Mouse (Mus musculus): ENCODE data around the gene A4gnt. TPM values are rescaled to one million over a fixed set of nuclear protein-coding genes. Genes with fewer than 3 reads are reported as not detected.
A peak's percentile ranks its signal among the peaks of the same experiment; 100 is the strongest.

Gene A4gnt
- polyA plus RNA-seq, 1 experiment from 2014 or later = not detected

DNA sequence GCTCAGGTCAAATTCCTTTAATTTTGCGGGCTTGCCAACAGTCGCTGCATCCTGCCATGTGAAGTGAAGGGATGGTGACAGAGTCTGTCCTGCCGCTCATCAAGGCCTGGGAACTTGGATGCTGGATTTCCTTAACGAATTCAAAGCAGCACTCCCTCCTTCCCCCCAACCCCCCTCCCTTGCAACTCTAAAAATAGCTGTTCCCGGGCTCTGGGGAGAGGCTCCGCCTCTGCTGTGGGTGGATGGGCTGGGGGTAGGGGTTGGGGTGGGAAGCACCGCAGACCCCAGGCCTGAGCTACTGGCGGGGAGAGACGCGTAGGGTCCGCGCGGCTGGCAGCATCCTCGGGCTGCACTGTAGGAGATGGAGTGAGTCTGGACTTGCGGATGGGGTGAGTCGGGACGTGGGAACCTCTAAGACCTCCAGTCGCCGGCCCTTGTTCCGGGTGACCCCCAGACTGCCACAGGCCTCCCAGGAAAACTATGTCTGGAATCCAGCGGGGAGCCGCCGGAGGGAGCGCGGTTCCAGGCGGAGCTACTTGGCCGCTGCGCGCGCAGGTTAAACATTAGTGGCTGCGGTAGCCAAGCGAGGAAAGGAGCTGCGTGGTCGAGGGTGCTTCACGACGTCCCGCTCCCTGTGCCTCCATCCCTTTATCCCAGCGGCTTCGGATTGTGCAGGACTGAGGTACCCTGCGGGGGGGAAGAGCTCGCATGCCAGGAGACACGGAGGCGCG lies 17.1 kb downstream of the A4gnt start, which contains the start of gene Dzip1l:
TSS of gene Dzip1l (plus strand) at position 216 of the 731 bp plus-strand sequence.
- ATAC-seq (ENCODE audit: low read depth) = peak; percentile 91
- under 1% methylated on average over 43 of the region's 44 CpGs for WGBS

DNA sequence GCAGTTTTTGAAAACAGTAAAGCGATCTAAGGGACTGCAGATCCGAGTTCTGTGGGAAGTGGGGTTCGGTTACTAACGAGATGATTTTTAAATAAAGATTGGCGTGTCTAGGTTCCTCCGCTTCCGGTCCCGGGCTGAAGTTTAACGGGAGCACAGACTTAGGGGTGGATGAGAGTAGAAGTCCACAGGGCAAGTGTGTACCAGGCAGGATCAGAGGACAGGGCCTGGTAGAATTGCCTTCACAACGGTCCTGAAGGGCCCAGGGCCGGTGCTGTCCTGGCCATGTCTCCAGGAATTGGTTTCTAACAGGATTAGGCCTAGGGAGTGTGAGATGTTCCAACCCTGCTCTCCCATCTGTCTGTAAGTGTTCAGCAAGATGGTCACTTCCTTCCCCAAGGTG lies 17.8 kb downstream of the A4gnt start:
- Histone ChIP-seq H3K9me3 (ENCODE audit: control insufficient read depth, low read length) (no peaks in the 10 kb centered on the region), H3K4me2 (ENCODE audit: low read depth, low read length) (peak overlapping the region; percentile 61), H3K4me3 (ENCODE audit: low read depth, low read length) (peak overlapping the region; percentile 64), H3K27ac (replicated peaks; ENCODE audit: low read depth, low read length) (peak overlapping the region; percentile 91), H3K9ac (ENCODE audit: low read depth, low read length) (peak overlapping the region; percentile 79), H3K4me1 (ENCODE audit: control insufficient read depth, insufficient read depth, low read length) (0 out of 2 replicates have a peak, but pooled peaks cover 10% of the 10 kb centered on the region), H3K36me3 (ENCODE audit: control insufficient read depth, insufficient read depth, low read length) (peaks cover 22% of the 10 kb centered on the region), H3K27me3 (replicated peaks; ENCODE audit: control insufficient read depth, insufficient read depth, low read length) (no peaks in the 10 kb centered on the region)
- 0% methylated on average over 11 of the region's 11 CpGs for WGBS
- peak; percentile 16 for ATAC-seq (ENCODE audit: low read depth)
- no peak for DNase-seq (ENCODE audit: low spot score)

More for the DNA sequence above, 17.1 kb downstream of the A4gnt start, which contains the start of gene Dzip1l:
- Histone ChIP-seq H3K9ac (ENCODE audit: low read depth, low read length) (peak within 1 kb of the TSS; percentile 79), H3K4me2 (ENCODE audit: low read depth, low read length) (peak within 1 kb of the TSS; percentile 61), H3K9me3 (ENCODE audit: control insufficient read depth, low read length) (no peaks in the 10 kb centered on the region), H3K4me3 (ENCODE audit: low read depth, low read length) (peak within 1 kb of the TSS; percentile 64), H3K4me1 (ENCODE audit: control insufficient read depth, insufficient read depth, low read length) (0 out of 2 replicates have a peak, but pooled peaks cover 10% of the 10 kb centered on the region), H3K36me3 (ENCODE audit: control insufficient read depth, insufficient read depth, low read length) (peaks cover 16% of the 10 kb centered on the region), H3K27ac (replicated peaks; ENCODE audit: low read depth, low read length) (peak within 1 kb of the TSS; percentile 91), H3K27me3 (replicated peaks; ENCODE audit: control insufficient read depth, insufficient read depth, low read length) (no peaks in the 10 kb centered on the region)
- peak; percentile 92 for DNase-seq (ENCODE audit: low spot score)

DNA sequence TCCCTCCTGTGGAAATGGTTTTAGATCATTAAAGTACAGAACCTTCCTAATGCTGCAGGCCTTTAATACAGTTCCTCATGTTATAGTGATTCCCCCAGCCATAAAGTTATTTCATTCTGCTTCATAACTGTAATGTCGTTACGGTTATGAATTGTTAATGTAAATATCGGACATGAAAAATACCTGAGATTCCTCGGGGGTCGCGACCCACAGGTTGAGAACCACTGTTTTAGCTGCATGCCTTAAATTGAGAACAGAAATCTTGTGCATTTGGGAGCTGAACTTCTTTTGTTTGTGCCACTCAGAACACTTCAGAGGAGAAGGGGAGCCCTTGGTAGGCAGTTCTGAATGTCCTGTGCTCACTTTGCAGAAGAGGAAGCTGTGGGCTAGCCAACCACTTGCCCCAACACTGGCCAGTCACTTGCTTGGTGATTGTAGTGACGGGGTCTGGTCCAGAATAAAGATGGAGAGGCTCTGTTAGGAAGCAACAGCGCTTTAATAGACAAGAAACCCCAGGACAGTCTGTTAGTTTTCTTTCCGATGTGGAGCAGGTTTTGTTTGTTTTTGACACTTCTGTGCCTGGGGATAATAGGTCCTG lies 18.3 kb downstream of the A4gnt start:
- no peak for ATAC-seq (ENCODE audit: low read depth)
- peaks cover 28% of the 10 kb centered on the region for H3K36me3 ChIP-seq (ENCODE audit: control insufficient read depth, insufficient read depth, low read length)
- no peaks in the 10 kb centered on the region for H3K9me3 ChIP-seq (ENCODE audit: control insufficient read depth, low read length)
- 0 out of 2 replicates have a peak, but pooled peaks cover 10% of the 10 kb centered on the region for H3K4me1 ChIP-seq (ENCODE audit: control insufficient read depth, insufficient read depth, low read length)
- 40% methylated on average over 9 of the region's 9 CpGs for WGBS
- no peaks in the 10 kb centered on the region for H3K27me3 ChIP-seq (replicated peaks; ENCODE audit: control insufficient read depth, insufficient read depth, low read length)
- peak overlapping the region; percentile 79 for H3K9ac ChIP-seq (ENCODE audit: low read depth, low read length)
- no peak for DNase-seq (ENCODE audit: low spot score)
- H3K4me3 ChIP-seq (ENCODE audit: low read depth, low read length) = peak overlapping the region; percentile 64
- H3K4me2 ChIP-seq (ENCODE audit: low read depth, low read length) = peak overlapping the region; percentile 61
- peak overlapping the region; percentile 91 for H3K27ac ChIP-seq (replicated peaks; ENCODE audit: low read depth, low read length)

DNA sequence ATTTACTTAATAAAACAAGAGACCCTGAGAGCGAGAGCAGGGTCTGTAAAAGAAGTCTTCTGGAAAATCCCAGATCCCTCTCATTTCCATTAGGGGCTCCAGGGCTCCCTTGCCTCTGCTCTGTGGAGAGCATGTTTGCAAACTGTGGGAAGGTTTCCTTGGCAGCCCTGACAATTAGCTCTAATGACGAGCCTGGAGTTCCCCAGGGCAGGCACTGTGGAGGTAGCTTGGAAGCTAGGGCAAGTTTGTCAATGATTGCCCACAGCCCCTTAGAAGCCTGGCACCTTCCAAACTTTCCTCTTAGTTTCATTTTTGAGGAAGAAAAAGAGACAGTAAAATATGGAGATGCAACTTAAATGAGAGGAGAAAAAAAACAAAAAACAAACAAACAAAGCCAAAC lies 19.5 kb downstream of the A4gnt start:
- Histone ChIP-seq H3K4me3 (ENCODE audit: low read depth, low read length) (no peak overlapping the region), H3K4me1 (ENCODE audit: control insufficient read depth, insufficient read depth, low read length) (0 out of 2 replicates have a peak, but pooled peaks cover 10% of the 10 kb centered on the region), H3K27me3 (replicated peaks; ENCODE audit: control insufficient read depth, insufficient read depth, low read length) (no peaks in the 10 kb centered on the region), H3K27ac (replicated peaks; ENCODE audit: low read depth, low read length) (peak overlapping the region; percentile 2; the same call in 1 of the 2 replicates), H3K36me3 (ENCODE audit: control insufficient read depth, insufficient read depth, low read length) (peaks cover 39% of the 10 kb centered on the region), H3K9ac (ENCODE audit: low read depth, low read length) (0 out of 2 replicates have a peak overlapping the region, but pooled peaks have one; percentile 34), H3K9me3 (ENCODE audit: control insufficient read depth, low read length) (no peaks in the 10 kb centered on the region), H3K4me2 (ENCODE audit: low read depth, low read length) (peak overlapping the region; percentile 61)
- 0 out of 2 replicates have a peak, but pooled peaks have one; percentile 50 for ATAC-seq (ENCODE audit: low read depth)
- WGBS = 35% methylated on average over 2 of the region's 2 CpGs
- DNase-seq (ENCODE audit: low spot score) = peak; percentile 54

DNA sequence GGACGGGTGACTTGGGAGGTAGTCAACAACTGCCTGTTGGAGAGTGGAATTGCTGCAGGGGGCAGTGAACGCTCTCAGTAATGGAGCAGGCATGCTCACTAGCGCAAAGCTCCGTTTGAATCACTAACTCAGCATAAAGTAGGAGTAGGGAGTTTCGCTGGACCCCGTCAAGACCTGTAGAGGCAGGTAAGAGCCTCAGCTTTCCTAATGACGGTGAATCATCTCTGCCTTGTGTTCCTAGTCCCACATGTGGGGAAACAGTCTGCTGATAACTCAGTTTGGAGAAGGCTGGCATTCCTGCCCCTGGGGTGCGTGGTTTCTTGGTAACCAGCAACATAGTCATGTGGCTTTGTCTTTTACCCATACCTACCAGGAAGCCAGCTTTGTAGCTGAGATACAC lies 20.0 kb downstream of the A4gnt start:
- Histone ChIP-seq H3K36me3 (ENCODE audit: control insufficient read depth, insufficient read depth, low read length) (peaks cover 43% of the 10 kb centered on the region), H3K4me3 (ENCODE audit: low read depth, low read length) (no peak overlapping the region), H3K9ac (ENCODE audit: low read depth, low read length) (0 out of 2 replicates have a peak overlapping the region, but pooled peaks have one; percentile 34), H3K4me1 (ENCODE audit: control insufficient read depth, insufficient read depth, low read length) (0 out of 2 replicates have a peak, but pooled peaks cover 10% of the 10 kb centered on the region), H3K9me3 (ENCODE audit: control insufficient read depth, low read length) (no peaks in the 10 kb centered on the region), H3K27ac (replicated peaks; ENCODE audit: low read depth, low read length) (peak overlapping the region; percentile 2; the same call in 1 of the 2 replicates), H3K27me3 (replicated peaks; ENCODE audit: control insufficient read depth, insufficient read depth, low read length) (no peaks in the 10 kb centered on the region), H3K4me2 (ENCODE audit: low read depth, low read length) (peak overlapping the region; percentile 61)
- WGBS = 40% methylated on average over 8 of the region's 8 CpGs
- DNase-seq (ENCODE audit: low spot score) (peak; percentile 62), ATAC-seq (ENCODE audit: low read depth) (peak; percentile 35; the same call in 1 of the 2 replicates)

DNA sequence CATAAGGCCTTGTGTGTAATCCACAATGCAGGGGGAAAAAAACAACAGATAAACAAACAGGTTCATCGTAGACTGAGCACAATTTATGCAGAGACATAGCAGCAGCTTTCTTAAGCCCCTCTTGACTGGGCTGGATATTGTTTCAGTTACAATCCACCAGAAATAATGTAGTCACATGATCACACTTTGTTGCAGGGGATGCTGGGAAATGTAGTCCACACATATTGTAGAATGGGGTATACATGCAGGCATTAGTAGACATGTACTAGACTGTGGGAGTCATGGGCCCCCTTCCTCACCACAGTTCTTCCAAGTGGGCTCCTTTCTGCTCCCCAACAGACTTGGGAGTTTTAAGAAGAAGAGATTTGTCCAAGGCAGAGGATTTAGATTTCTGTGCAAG lies 24.5 kb downstream of the A4gnt start:
- no peak overlapping the region for H3K4me2 ChIP-seq (ENCODE audit: low read depth, low read length)
- H3K27ac ChIP-seq (replicated peaks; ENCODE audit: low read depth, low read length) = no peak overlapping the region
- peaks cover 72% of the 10 kb centered on the region for H3K36me3 ChIP-seq (ENCODE audit: control insufficient read depth, insufficient read depth, low read length)
- no peak overlapping the region for H3K4me3 ChIP-seq (ENCODE audit: low read depth, low read length)
- DNase-seq (ENCODE audit: low spot score) (no peak), ATAC-seq (ENCODE audit: low read depth) (no peak)
- WGBS = 73% methylated on average over 1 of the region's 1 CpGs
- H3K9me3 ChIP-seq (ENCODE audit: control insufficient read depth, low read length) = no peaks in the 10 kb centered on the region
- H3K4me1 ChIP-seq (ENCODE audit: control insufficient read depth, insufficient read depth, low read length) = 0 out of 2 replicates have a peak, but pooled peaks cover 7% of the 10 kb centered on the region
- H3K27me3 ChIP-seq (replicated peaks; ENCODE audit: control insufficient read depth, insufficient read depth, low read length) = no peaks in the 10 kb centered on the region
- no peak overlapping the region for H3K9ac ChIP-seq (ENCODE audit: low read depth, low read length)

DNA sequence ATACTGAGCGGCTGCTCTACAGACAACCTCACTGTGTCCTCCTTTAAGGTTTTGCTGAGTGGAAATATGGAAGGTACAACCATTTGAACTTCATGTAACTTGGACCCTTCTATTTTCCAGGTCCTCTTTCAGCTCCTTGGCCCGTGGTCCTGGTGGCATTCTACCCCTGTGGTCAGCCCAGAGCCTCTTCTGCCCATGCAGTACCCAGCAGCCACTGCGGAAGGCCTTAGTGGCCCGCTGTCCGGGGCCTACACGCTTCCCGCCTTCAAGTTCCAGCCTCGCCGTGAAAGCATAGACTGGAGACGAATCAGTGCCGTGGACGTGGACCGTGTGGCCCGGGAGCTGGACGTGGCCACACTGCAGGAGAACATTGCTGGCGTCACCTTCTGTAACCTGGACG lies 24.9 kb downstream of the A4gnt start:
- H3K9ac ChIP-seq (ENCODE audit: low read depth, low read length) = no peak overlapping the region
- ATAC-seq (ENCODE audit: low read depth) (no peak), DNase-seq (ENCODE audit: low spot score) (no peak)
- no peak overlapping the region for H3K27ac ChIP-seq (replicated peaks; ENCODE audit: low read depth, low read length)
- H3K4me3 ChIP-seq (ENCODE audit: low read depth, low read length) = no peak overlapping the region
- 0 out of 2 replicates have a peak, but pooled peaks cover 5% of the 10 kb centered on the region for H3K4me1 ChIP-seq (ENCODE audit: control insufficient read depth, insufficient read depth, low read length)
- H3K4me2 ChIP-seq (ENCODE audit: low read depth, low read length) = no peak overlapping the region
- no peaks in the 10 kb centered on the region for H3K9me3 ChIP-seq (ENCODE audit: control insufficient read depth, low read length)
- no peaks in the 10 kb centered on the region for H3K27me3 ChIP-seq (replicated peaks; ENCODE audit: control insufficient read depth, insufficient read depth, low read length)
- WGBS = 97% methylated on average over 17 of the region's 17 CpGs
- H3K36me3 ChIP-seq (ENCODE audit: control insufficient read depth, insufficient read depth, low read length) = peaks cover 76% of the 10 kb centered on the region

DNA sequence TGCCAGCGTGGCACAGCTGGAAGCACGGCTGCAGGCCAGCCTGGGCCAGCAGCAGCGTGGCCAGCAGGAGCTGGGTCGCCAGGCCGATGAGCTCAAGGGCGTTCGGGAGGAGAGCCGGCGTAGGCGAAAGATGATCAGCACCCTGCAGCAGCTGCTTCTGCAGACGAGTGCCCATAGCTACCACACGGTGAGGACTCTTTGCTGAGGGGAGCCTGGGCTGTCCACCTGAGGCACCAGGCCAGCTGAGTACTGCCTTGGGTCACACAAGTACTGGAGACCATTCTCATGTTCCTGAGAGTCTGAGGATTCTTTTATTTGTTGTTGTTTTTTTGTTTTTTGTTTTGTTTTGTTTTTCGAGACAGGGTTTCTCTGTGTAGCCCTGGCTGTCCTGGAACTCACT lies 25.4 kb downstream of the A4gnt start:
- H3K9me3 ChIP-seq (ENCODE audit: control insufficient read depth, low read length) = no peaks in the 10 kb centered on the region
- no peaks in the 10 kb centered on the region for H3K27me3 ChIP-seq (replicated peaks; ENCODE audit: control insufficient read depth, insufficient read depth, low read length)
- ATAC-seq (ENCODE audit: low read depth) (no peak), DNase-seq (ENCODE audit: low spot score) (no peak)
- no peak overlapping the region for H3K4me2 ChIP-seq (ENCODE audit: low read depth, low read length)
- H3K27ac ChIP-seq (replicated peaks; ENCODE audit: low read depth, low read length) = no peak overlapping the region
- no peak overlapping the region for H3K9ac ChIP-seq (ENCODE audit: low read depth, low read length)
- WGBS = 91% methylated on average over 13 of the region's 13 CpGs
- peaks cover 81% of the 10 kb centered on the region for H3K36me3 ChIP-seq (ENCODE audit: control insufficient read depth, insufficient read depth, low read length)
- H3K4me3 ChIP-seq (ENCODE audit: low read depth, low read length) = no peak overlapping the region
- no peaks in the 10 kb centered on the region for H3K4me1 ChIP-seq (ENCODE audit: control insufficient read depth, insufficient read depth, low read length)

Data from embryonic facial prominence, embryonic 14.5 days (tissue).